16 mouse cellular contexts compared by ENCODE assay signal in the genomic region with DNA sequence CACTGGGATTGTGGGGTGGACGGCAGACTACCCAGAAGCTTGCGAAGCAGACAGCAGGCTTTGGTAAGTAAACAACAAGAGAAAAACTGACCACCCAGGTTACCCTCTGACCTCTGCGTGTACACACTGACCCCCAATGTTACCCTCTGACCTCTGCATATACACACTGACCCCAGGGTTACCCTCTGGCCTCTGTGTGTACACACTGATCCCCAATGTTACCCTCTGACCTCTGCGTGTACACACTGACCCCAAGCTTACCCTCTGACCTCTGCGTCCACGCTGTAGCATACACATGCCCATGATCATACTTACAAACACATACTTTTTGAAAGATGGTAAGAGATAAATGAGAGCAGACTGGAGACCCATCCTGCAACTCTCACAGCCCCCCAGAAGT.
"Had no signal": no experiment of that assay in that cellular context is flagged by ENCODE, and none has a peak within 500 bp of the region (broad histone marks: within the 10 kb centered on the region; RNA-seq: fewer than 3 reads in every experiment).

No protein-coding gene starts in this region.

- H3K27me3 ChIP-seq: intestine, embryonic 15.5 days; kidney, embryonic 15.5 days; midbrain, embryonic 13.5 days had no signal

- H3K4me3 ChIP-seq: intestine, embryonic 15.5 days; kidney, embryonic 15.5 days; left cerebral cortex, adult 2 months; midbrain, embryonic 13.5 days had no signal

- H3K27ac ChIP-seq: intestine, embryonic 15.5 days; kidney, embryonic 15.5 days; left cerebral cortex, adult 2 months; macrophage; midbrain, embryonic 13.5 days had no signal

- H3K36me3 ChIP-seq: intestine, embryonic 15.5 days had no signal

- H3K9ac ChIP-seq: intestine, embryonic 15.5 days; kidney, embryonic 15.5 days; midbrain, embryonic 13.5 days had no signal

- DNase-seq: kidney, adult 11 months; kidney, adult 8-10 months; kidney, postnatal 10 days; kidney, postnatal 36 days; layer of hippocampus, postnatal 36 days; lung, adult 18-20 months; lung, postnatal 14 days; thymus, adult 2 months; thymus, postnatal 14 days; thymus, postnatal 4 days had no signal

- H3K9me3 ChIP-seq: intestine, embryonic 15.5 days; kidney, embryonic 15.5 days; midbrain, embryonic 13.5 days had no signal

- ATAC-seq: intestine, embryonic 15.5 days; midbrain, embryonic 13.5 days; midbrain, embryonic 16.5 days had no signal

- H3K4me1 ChIP-seq: intestine, embryonic 15.5 days; kidney, embryonic 15.5 days; midbrain, embryonic 13.5 days had no signal

- H3K4me2 ChIP-seq: intestine, embryonic 15.5 days; kidney, embryonic 15.5 days; midbrain, embryonic 13.5 days had no signal
